Mouse (Mus musculus) embryonic fibroblast, embryonic 13.5 days (primary cell): ENCODE data around the gene Ptprt.

Source experiments
- CTCF ChIP-seq: IDR thresholded peaks from 2 replicates; pipeline ENCODE4 v1.5.1; 2011; ENCODE audit warnings: mild to moderate bottlenecking, control low read depth, low read length, moderate library complexity, borderline replicate concordance; ENCODE audit not compliant: insufficient read depth
- POLR2A ChIP-seq: IDR thresholded peaks from 2 replicates; pipeline ENCODE4 v1.6.1; 2011; ENCODE audit warnings: low read depth, mild to moderate bottlenecking, control low read depth, low read length, moderate library complexity

- TF ChIP-seq POLR2A (no peak), CTCF (no peak)
Measured at GRCm38 (mm10) chr2:161982311-161982710, 678.6 kb downstream of the Ptprt start.
